Mouse (Mus musculus): ENCODE data around the gene Smim6. TPM values are rescaled to one million over a fixed set of nuclear protein-coding genes. Genes with fewer than 3 reads are reported as not detected.

Gene Smim6
- total RNA-seq, 1 experiment from 2014 or later, result 2.0 TPM

- no peak for ATAC-seq (replicated peaks; ENCODE audit: low read depth, poor library complexity, severe bottlenecking)
Observed at GRCm38 (mm10) chr11:115929818-115930217, 18.0 kb downstream of the Smim6 start.

- no peak for ATAC-seq (replicated peaks; ENCODE audit: low read depth, poor library complexity, severe bottlenecking)
Observed at GRCm38 (mm10) chr11:115931235-115931634, 19.4 kb downstream of the Smim6 start.

GRCm38 (mm10) chr11:115933108-115933746, 21.4 kb downstream of the Smim6 start, which contains the start of the genes Sap30bp and Recql5:
Sap30bp (plus strand) TSS chr11:115933282.
Recql5 (minus strand) TSS chr11:115933477.
- peak; percentile 99 for ATAC-seq (replicated peaks; ENCODE audit: low read depth, poor library complexity, severe bottlenecking)

GRCm38 (mm10) chr11:115933747-115934110, 21.9 kb downstream of the Smim6 start:
- no peak for ATAC-seq (replicated peaks; ENCODE audit: low read depth, poor library complexity, severe bottlenecking)

- peak; percentile 63 for ATAC-seq (replicated peaks; ENCODE audit: low read depth, poor library complexity, severe bottlenecking)
Observed at GRCm38 (mm10) chr11:115939690-115940329, 28.0 kb downstream of the Smim6 start.

GRCm38 (mm10) chr11:115941980-115942379, 30.2 kb downstream of the Smim6 start:
- ATAC-seq (replicated peaks; ENCODE audit: low read depth, poor library complexity, severe bottlenecking), result no peak

- no peak for ATAC-seq (replicated peaks; ENCODE audit: low read depth, poor library complexity, severe bottlenecking)
Observed at GRCm38 (mm10) chr11:115945247-115945646, 33.4 kb downstream of the Smim6 start.

GRCm38 (mm10) chr11:115946221-115946828, 34.5 kb downstream of the Smim6 start:
- no peak for ATAC-seq (replicated peaks; ENCODE audit: low read depth, poor library complexity, severe bottlenecking)

GRCm38 (mm10) chr11:115948316-115948715, 36.5 kb downstream of the Smim6 start:
- ATAC-seq (replicated peaks; ENCODE audit: low read depth, poor library complexity, severe bottlenecking), result no peak

- no peak for ATAC-seq (replicated peaks; ENCODE audit: low read depth, poor library complexity, severe bottlenecking)
Observed at GRCm38 (mm10) chr11:115950719-115951118, 38.9 kb downstream of the Smim6 start.

GRCm38 (mm10) chr11:115954712-115955111, 42.9 kb downstream of the Smim6 start:
- ATAC-seq (replicated peaks; ENCODE audit: low read depth, poor library complexity, severe bottlenecking), result no peak

GRCm38 (mm10) chr11:115955195-115955858, 43.5 kb downstream of the Smim6 start:
- 0 out of 2 replicates have a peak, but pooled peaks have one; percentile 25 for ATAC-seq (replicated peaks; ENCODE audit: low read depth, poor library complexity, severe bottlenecking)

GRCm38 (mm10) chr11:115956453-115956852, 44.6 kb downstream of the Smim6 start:
- no peak for ATAC-seq (replicated peaks; ENCODE audit: low read depth, poor library complexity, severe bottlenecking)

- ATAC-seq (replicated peaks; ENCODE audit: low read depth, poor library complexity, severe bottlenecking), result no peak
Observed at GRCm38 (mm10) chr11:115957971-115958370, 46.2 kb downstream of the Smim6 start.

GRCm38 (mm10) chr11:115959018-115959417, 47.2 kb downstream of the Smim6 start:
- no peak for ATAC-seq (replicated peaks; ENCODE audit: low read depth, poor library complexity, severe bottlenecking)

GRCm38 (mm10) chr11:115962651-115963412, 51.0 kb downstream of the Smim6 start:
- no peak for ATAC-seq (replicated peaks; ENCODE audit: low read depth, poor library complexity, severe bottlenecking)
